Mouse (Mus musculus): ENCODE data around the gene Cd80.
A peak's percentile ranks its signal among the peaks of the same experiment; 100 is the strongest.

The Cd80 gene

GRCm38 (mm10) chr16:38450707-38451106, 4.7 kb upstream of the Cd80 start:
- no peak for DNase-seq

DNA sequence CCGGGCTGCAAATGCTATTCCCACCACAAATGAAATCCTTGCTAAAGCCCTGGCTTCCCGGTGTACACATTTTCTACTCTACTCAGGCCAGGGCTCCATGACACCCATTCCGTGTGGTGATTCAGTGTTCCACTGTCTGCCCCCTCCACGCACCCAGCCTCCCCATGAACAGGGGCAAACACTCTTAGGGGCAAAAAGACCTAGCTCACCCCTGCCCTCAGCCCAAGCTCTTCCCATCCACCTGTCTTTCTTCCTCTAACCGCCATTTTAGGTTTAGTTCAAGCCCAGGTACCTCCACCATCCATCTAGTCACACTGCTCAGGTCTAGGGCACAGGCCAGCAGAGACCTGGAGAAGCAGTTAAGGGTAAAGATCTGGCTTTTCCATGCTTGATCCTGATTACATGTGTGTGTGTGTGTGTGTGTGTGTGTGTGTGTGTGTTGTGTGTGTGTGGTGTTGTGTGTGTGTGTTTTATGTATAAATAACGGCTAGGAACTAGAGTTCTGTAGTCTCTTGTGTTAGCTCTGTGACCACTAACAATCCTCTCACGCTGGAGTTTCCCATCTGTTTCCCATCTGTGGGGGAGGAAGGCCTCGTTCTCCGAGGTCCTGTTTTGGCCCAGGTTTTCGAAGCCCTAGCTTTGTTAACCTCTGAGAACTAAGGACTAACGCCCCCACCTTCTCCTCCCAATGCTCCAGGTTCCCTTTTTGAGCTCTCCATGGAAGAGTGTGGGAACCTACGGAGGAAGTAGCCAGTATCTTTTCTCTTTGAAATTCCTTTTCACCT, 3.7 kb upstream of the Cd80 start:
- no peak for DNase-seq

- DNase-seq = peak; percentile 88
Observed at GRCm38 (mm10) chr16:38452442-38453202, 2.7 kb upstream of the Cd80 start, which contains the start of gene Adprh. Gene Adprh, minus strand, starts transcription at chr16:38452703.

- DNase-seq = no peak
Observed at GRCm38 (mm10) chr16:38453203-38453553, 2.2 kb upstream of the Cd80 start.

DNA sequence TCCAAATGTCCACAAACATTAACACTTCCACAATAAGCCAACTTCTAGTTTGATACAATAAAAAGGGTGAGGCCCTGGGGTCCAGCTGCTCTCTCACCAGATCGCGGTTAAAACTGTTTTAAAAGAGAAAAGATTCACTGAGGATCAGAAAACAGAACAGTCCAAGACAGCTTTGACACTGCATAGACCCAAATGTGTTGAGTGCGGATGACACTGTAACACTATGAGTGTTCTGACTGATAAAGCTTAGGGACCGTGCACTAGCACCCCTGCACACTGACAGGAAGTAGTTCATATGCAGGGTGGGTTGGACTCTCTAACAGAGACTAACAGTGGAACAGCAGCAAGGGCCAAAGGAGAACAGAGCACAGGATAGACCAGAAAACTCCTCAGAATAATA, 1.4 kb upstream of the Cd80 start:
- DNase-seq = no peak

DNA sequence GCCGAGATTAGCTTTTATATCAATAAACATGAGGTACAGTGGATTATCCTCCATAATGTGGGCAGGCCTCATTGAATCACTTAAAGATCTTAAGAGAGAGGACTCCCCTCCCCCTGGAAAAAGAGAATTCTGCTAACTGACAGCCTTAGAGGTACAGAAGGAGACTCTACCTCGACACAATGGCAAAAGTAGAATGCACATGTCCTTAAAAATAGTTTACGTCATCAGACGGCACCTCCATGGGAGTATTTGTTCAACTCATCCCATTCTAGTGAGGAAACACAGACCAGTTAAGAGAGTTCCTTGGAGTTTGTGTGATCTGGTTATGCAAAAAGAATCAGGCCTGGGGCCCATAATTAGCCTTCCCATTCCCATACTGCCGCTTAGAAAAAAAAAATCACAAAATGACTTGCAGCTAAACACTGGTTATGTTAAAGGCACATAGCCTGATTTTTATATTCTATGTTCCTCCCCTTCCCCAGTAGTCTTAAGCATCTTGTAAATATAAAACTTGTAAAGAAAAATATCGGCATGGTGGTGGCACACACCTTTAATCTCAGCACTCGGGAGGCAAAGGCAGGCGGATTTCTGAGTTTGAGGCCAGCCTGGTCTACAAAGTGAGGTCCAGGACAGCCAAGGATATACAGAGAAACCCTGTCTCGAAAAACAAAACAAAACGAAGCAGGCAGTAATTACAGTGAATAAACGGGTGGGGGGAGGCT, 667 bp upstream of the Cd80 start:
- DNase-seq = no peak

DNA sequence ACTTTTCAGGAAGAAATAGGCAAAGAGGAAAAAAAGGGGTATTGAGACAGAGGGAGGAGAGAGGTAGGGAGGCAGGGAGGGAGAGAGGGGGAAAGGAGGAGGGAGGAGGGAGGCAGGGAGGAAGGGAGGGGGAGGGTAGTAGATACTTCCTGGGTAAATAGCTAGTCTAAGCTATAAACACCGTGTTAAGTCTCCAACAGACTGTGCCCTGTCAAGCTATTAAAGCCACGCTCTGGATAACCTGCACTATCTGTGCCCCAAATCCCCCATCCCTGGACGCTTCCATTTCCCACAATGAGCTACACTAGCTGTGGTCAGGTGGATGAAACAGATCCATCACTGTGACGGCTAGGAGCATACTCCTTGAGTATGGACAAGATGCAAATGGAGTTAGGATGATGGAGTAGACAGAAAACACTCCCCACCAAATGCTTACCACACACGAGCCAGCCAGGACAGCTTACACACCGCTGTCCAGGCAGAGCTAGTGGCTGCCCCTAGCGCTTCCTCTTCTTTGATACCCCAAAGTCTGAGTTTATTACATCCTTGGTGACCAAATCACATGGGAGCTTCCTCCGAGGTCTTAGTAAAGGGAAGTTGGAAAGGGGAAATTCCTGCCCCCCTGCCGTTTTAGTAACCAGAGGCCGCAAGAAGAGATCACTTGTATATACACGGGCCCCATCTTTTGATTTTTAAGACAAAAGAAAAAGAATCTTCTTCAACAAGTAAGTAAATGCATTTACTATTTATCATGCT, 1.6 kb downstream of the Cd80 start:
- no peak for DNase-seq

DNA sequence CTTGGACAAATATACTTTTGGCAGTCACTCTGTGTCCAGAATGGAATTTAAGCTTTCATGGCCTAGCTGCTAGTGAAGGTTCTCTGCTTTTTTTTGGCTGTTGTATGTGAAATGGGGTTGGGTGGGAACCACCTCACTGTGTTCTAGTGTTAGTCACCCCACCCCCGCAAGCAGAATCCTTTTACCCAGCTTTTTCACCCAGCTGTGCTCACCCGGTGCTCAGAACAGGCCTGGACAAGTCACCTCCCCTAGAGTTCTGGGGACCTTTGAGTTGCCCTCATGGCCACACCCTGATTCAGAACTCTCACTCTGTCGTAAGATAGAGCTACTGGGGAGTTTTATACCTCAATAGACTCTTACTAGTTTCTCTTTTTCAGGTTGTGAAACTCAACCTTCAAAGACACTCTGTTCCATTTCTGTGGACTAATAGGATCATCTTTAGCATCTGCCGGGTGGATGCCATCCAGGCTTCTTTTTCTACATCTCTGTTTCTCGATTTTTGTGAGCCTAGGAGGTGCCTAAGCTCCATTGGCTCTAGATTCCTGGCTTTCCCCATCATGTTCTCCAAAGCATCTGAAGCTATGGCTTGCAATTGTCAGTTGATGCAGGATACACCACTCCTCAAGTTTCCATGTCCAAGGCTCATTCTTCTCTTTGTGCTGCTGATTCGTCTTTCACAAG, 3.4 kb downstream of the Cd80 start:
- no peak for DNase-seq

- no peak for DNase-seq
Observed at GRCm38 (mm10) chr16:38459990-38460389, 4.6 kb downstream of the Cd80 start.

DNA sequence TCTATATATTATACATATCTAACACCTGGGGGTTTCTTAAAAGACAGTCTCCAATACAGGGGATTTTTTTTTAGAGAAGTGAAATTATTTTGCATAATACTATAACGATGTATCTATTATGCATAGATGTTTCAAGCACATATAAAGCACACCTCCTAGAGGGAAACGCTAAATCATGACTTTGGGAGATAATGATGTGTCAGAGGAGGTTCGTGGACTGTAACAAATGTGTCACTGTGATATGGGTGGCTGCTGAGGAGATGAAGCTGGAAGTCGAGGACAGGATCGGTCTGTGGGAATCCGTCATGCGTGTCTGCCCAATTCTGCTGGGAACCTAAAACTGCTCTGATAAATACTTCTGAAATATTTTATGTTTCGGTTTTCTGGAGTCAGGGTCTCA, 6.4 kb downstream of the Cd80 start:
- DNase-seq = no peak

DNA sequence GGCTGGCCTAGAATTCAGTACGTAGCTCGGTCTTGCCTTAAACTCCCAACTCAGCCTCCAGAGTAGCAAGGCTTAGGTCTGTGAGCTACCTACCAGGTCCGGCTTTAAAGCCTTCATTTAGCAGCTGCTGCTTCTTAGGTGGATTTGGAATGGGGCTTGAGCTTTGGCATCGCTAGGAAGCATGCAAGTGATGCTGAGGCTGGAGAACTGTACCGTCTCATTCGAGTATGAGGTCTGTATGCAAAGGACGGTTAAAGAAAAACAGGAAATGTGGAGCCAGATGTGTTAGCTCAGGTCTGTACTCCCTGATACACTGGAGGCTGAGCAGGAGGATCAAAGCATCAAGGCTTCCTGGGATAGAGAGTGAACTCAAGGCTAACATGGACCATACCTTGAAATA, 6.8 kb downstream of the Cd80 start:
- no peak for DNase-seq

DNA sequence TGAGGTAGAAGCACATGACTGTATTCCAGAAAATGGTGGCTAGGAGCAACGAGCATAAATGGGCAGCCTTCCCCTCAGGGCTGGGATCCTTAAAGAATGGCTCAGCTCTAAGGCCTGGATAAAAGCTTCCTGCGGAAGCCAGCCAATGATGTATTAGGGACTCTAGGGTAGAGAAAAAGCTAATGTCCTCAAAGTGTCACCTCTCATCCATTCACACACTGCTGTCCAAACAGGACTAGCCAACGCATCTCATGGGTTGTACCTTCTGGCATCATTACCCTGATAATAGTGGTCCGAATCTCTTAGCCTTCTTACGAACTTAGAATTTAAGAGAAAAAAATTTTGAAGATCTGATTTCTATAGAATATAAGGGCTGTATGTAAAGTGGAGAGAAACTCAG, 7.9 kb downstream of the Cd80 start:
- no peak for DNase-seq

- no peak for DNase-seq
Observed at GRCm38 (mm10) chr16:38466089-38466488, 10.7 kb downstream of the Cd80 start.

- no peak for DNase-seq
Observed at GRCm38 (mm10) chr16:38467091-38467916, 11.9 kb downstream of the Cd80 start.

DNA sequence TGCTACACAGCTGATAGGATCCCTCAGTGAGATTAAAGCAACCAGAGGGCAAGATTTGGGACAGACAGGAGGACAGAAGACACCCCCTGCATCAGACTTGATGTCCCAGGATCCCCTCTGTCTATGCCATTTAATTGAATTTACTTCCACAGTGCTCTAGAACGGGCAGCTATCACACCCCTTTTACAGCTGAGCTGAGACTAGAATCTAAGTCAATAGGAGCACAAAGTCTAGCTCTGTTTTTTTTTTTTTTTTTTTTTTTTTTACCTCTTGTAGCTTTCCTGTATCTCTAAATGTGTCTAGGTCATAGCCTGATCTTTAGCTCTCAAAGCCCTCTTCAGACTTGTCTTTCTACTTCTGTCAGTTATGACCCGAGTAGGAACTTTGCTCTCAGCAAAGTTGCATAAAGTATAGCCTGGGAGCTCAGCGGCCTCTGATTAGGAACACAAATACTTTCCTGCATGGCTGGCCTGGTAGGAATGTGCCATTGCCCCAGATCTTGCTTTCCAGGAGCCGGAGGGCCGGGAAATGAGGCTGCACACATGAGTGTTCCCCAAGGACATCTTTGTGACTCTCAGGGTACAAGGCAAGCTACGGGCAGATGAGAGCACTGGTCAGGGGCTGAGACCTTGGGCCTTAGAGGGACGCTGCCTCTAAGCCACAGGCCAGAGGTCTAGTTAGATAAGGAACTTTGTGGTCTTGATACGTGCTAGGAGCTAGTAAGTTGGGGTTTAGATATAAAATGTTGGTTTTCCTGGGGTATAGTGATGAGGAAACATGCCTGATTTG, 12.8 kb downstream of the Cd80 start:
- DNase-seq = no peak

DNA sequence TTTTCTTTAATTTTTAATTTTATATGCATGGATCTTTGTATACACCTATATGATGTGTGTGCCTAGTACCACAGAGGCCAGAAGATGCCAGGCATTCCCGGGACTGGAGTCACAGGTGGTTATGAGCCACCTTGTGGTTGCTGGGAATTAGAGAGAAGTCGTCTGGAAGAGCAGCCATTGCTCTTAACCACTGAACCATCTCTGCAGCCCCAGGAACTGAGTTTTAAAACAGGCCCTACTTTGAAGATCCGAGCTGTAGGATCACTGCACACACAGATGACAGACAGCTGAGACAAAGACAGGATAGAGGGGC, 13.3 kb downstream of the Cd80 start:
- DNase-seq = no peak

- no peak for DNase-seq
Observed at GRCm38 (mm10) chr16:38469437-38469836, 14.1 kb downstream of the Cd80 start.

DNA sequence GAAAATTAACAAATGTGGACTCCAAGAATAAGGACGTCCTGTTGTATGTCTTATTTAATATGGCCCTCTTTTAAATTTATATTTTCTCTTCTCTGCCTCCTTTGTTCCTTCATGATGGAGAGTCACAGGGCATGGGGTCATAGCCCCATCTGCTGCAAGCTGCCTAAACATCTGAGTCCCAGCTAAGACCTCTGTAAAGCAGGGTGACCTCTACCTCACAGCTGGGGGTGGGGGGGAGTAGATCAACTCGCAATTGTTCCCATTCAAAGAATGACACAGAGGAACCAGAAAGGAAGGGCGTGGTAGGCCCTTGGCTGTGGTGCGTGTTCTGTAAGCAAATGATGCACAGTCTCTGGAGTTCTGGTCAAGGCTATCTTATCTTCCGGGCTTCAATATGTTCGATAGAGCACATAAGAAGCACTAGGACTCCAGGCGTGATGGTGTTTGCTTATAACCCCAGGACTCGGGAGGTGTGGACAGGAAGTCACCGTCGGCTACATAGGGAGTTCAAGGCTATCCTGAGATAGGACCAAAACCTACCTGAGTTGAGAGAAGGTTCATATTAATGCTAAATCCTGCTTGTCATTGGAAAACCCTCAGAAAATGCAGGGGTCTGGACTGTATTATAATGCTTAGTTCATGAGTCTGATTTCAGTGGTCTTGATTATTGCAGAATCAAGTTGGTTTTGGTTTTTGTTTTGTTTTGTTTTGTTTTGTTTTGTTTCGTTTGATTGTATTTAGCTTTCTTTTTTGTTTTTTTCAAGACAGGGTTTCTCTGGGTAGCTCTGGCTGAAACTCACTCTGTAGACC, 16.5 kb downstream of the Cd80 start:
- DNase-seq = no peak

GRCm38 (mm10) chr16:38472507-38472873, 17.1 kb downstream of the Cd80 start:
- no peak for DNase-seq

DNA sequence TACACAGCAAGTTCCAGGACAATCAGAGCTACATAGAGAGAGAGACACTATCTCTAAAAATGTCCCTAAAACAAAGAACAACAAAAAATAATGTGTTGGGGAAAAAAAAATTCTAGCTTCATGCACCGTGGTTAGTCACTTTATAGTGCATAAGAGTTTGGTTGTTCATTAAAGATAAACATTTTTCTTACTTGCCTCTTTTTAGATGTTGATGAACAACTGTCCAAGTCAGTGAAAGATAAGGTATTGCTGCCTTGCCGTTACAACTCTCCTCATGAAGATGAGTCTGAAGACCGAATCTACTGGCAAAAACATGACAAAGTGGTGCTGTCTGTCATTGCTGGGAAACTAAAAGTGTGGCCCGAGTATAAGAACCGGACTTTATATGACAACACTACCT, 18.3 kb downstream of the Cd80 start:
- no peak for DNase-seq

Measured in right cerebral cortex, postnatal 14 days (tissue).